Mouse (Mus musculus) induced T-regulatory cell, adult 2 months (primary cell): ENCODE results near the gene Tcl1.
"Not testable (repeated sequence)": the region's sequence is repeated elsewhere in the genome, so short reads cannot be mapped to it uniquely, and the experiment has no call there.

Experiments
- DNase-seq: peaks from one replicate; pipeline ENCODE4 v3.0.0-alpha.2; 2012; ENCODE audit warnings: low read depth

Tcl1 gene

DNA sequence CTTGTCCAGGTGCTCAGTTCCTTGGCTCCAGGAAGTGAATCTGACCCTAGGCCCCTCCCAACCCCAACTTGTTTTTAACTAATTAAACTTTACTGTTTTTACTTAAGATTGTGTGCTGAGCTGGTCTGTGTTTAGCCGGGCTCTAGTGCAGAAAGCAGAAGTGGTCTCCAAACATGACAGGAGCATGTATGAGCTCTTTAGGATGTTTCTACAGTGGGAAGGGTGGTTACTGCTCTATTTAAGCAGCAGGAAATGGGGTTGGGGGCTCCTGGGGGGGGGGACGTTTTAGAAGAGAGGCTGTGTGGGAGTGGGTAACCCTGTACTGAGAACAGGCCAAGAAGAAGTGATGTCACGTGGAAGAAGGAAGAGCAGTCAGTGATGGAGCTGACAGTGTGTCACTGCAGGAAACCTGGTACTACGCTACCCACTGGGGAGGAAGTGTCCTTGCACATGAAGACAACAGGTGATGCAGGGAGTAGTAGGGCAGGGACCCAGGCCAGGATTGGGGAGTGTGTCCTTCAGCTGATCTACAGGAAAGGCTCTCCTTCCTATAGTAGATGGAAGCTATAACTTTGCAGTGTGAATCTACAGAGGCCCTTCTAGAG lies 41.5 kb downstream of the Tcl1 start:
- not testable (repeated sequence) for DNase-seq

DNA sequence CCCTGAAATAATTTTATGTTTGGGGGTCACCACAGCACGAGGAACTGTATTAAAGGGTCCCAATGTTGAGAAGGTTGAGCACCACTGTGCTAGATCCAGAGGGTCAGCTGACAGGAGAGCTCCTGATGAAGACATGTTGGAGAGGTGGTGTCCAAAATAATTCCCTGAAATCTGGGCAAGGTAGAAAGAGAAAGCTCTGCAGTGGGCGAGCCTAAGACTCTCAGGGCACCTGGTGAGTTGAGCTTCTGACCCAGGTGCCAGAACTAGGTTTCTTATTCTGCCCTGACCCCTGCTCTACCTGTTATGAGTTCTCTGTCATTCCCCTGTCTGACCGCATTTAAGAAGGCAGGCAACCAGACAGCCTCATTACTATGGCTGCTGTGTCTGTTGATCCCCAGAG lies 46.5 kb downstream of the Tcl1 start, which contains the start of gene Tcl1b5:
Tcl1b5 (plus strand) TSS at position 301 of the 400 bp plus-strand sequence.
- not testable (repeated sequence) for DNase-seq

DNA sequence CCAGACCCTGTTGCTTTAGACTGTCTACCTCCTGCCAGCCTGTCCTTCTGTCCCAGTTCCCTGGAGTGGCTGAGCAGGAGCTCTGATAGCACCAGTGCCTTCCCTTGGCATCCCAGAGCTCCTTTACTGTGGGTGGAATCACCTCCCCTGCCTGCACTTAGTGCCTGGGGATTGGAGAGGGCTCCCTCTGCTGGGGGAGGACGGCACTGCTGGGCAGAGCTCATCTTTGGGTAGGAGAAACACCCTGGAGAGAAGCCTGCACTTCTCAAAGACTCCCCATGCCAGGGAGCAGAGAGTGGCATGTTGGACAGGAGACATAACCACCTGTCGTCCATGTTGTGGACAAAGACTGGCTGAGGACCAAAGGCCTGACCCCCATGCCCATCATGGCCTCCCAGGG lies 48.3 kb downstream of the Tcl1 start:
- peak; percentile 17 for DNase-seq

DNA sequence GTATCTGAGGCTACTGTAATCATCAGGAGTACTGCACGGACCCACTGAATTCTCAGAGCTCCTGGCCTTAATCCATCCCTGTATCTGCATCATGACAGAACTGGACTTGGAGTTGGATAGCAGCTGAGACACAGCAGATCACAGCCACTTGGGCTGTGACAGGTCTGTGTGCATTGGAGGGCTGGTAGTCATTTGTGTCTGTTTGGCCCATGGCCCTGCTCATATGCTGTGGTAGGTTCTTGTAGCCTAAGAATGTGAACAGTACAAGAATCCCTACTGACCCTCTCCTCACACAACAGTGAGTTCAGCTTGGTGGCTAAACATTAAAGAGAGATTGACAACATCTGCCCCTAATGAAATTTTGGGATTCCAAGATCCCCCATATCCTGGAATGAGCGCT lies 49.2 kb downstream of the Tcl1 start:
- no peak for DNase-seq
